Mouse (Mus musculus): ENCODE data around the gene Urm1. TPM values are rescaled to one million over a fixed set of nuclear protein-coding genes. Genes with fewer than 3 reads are reported as not detected.

The Urm1 gene
- total RNA-seq, 2 experiments from 2014 or later = 15.8 to 32.5 TPM

GRCm38 (mm10) chr2:29891773-29892172, 71.9 kb downstream of the Urm1 start:
- no peak for ATAC-seq (replicated peaks; ENCODE audit: low FRiP score, low TSS enrichment, poor library complexity, severe bottlenecking)

Other genes starting within 250 kb of the Urm1 start
- gene Rapgef1, start 200.4 kb upstream of the Urm1 start, total RNA-seq (2014; fragmentation: Nextera tagmentation) = 52.4 and 58.0 TPM in 2 replicates
- 30.6 and 41.4 TPM in 2 replicates for gene Rapgef1, start 200.4 kb upstream of the Urm1 start, total RNA-seq (2017)
- gene Gm13420, start 68.4 kb upstream of the Urm1 start, total RNA-seq (2014; fragmentation: Nextera tagmentation) = not detected in 2 replicates
- not detected in 2 replicates for gene Gm13420, start 68.4 kb upstream of the Urm1 start, total RNA-seq (2017)
- gene Gm13547, start 60.8 kb upstream of the Urm1 start, total RNA-seq (2014; fragmentation: Nextera tagmentation) = 3.6 TPM in 1 of 2 replicates, not detected in the other
- gene Gm13547, start 60.8 kb upstream of the Urm1 start, total RNA-seq (2017) = not detected in 2 replicates
- 13.6 and 20.9 TPM in 2 replicates for gene Coq4, start 32.6 kb upstream of the Urm1 start, total RNA-seq (2014; fragmentation: Nextera tagmentation)
- gene Coq4, start 32.6 kb upstream of the Urm1 start, total RNA-seq (2017) = 4.2 and 7.2 TPM in 2 replicates
- gene Trub2, start 31.6 kb upstream of the Urm1 start, total RNA-seq (2014; fragmentation: Nextera tagmentation) = 36.2 and 44.9 TPM in 2 replicates
- 28.5 and 65.2 TPM in 2 replicates for gene Trub2, start 31.6 kb upstream of the Urm1 start, total RNA-seq (2017)
- 3.6 and 5.5 TPM in 2 replicates for gene Slc27a4, start 17.4 kb upstream of the Urm1 start, total RNA-seq (2014; fragmentation: Nextera tagmentation)
- 2.1 and 3.3 TPM in 2 replicates for gene Slc27a4, start 17.4 kb upstream of the Urm1 start, total RNA-seq (2017)
- 46.4 and 54.8 TPM in 2 replicates for gene Cercam, start 49.1 kb downstream of the Urm1 start, total RNA-seq (2014; fragmentation: Nextera tagmentation)
- gene Cercam, start 49.1 kb downstream of the Urm1 start, total RNA-seq (2017) = 13.8 and 22.0 TPM in 2 replicates
- 78.3 and 82.5 TPM in 2 replicates for gene Odf2, start 69.1 kb downstream of the Urm1 start, total RNA-seq (2014; fragmentation: Nextera tagmentation)
- 70.1 and 83.6 TPM in 2 replicates for gene Odf2, start 69.1 kb downstream of the Urm1 start, total RNA-seq (2017)
- gene Gle1, start 115.4 kb downstream of the Urm1 start, total RNA-seq (2014; fragmentation: Nextera tagmentation) = 39.1 and 52.0 TPM in 2 replicates
- 64.5 and 72.1 TPM in 2 replicates for gene Gle1, start 115.4 kb downstream of the Urm1 start, total RNA-seq (2017)
- 5.2 and 8.1 TPM in 2 replicates for gene Sptan1, start 145.5 kb downstream of the Urm1 start, total RNA-seq (2014; fragmentation: Nextera tagmentation)
- gene Sptan1, start 145.5 kb downstream of the Urm1 start, total RNA-seq (2017) = 9.7 and 19.7 TPM in 2 replicates
- 18.8 and 31.6 TPM in 2 replicates for gene Wdr34, start 228.8 kb downstream of the Urm1 start, total RNA-seq (2014; fragmentation: Nextera tagmentation)
- 8.5 and 14.7 TPM in 2 replicates for gene Wdr34, start 228.8 kb downstream of the Urm1 start, total RNA-seq (2017)
- 403 and 560 TPM in 2 replicates for gene Set, start 237.3 kb downstream of the Urm1 start, total RNA-seq (2014; fragmentation: Nextera tagmentation)
- 1,507 and 2,355 TPM in 2 replicates for gene Set, start 237.3 kb downstream of the Urm1 start, total RNA-seq (2017)